Mouse (Mus musculus): ENCODE measurements around the gene Extl1.

The Extl1 gene

GRCm38 (mm10) chr4:134326859-134327530, 56.7 kb downstream of the Extl1 start:
- no peaks in the 10 kb centered on the region for H3K9me3 ChIP-seq (ENCODE audit: low read length)
- H3K4me1 ChIP-seq (replicated peaks; ENCODE audit: low read depth, low read length), result peaks cover 54% of the 10 kb centered on the region
- H3K4me3 ChIP-seq (replicated peaks; ENCODE audit: low read length), result peak overlapping the region; percentile 48
- no peaks in the 10 kb centered on the region for H3K27me3 ChIP-seq (ENCODE audit: insufficient read depth, low read length)
- TF ChIP-seq NANOG (IDR thresholded peaks at IDR 0.05; ENCODE audit: borderline replicate concordance, low read length) (no peak), POU5F1 (IDR thresholded peaks at IDR 0.05; ENCODE audit: borderline replicate concordance, low read length) (no peak), CTCF (conservative IDR thresholded peaks at IDR 0.05; ENCODE audit: low read length) (no peak)
- peaks cover 23% of the 10 kb centered on the region for H3K36me3 ChIP-seq (ENCODE audit: insufficient read depth, low read length)

GRCm38 (mm10) chr4:134324655-134325054, 59.0 kb downstream of the Extl1 start:
- Histone ChIP-seq H3K4me3 (replicated peaks; ENCODE audit: low read length) (no peak overlapping the region), H3K27me3 (ENCODE audit: insufficient read depth, low read length) (no peaks in the 10 kb centered on the region), H3K4me1 (replicated peaks; ENCODE audit: low read depth, low read length) (peaks cover 58% of the 10 kb centered on the region), H3K9me3 (ENCODE audit: low read length) (no peaks in the 10 kb centered on the region), H3K36me3 (ENCODE audit: insufficient read depth, low read length) (peaks cover 23% of the 10 kb centered on the region)
- TF ChIP-seq CTCF (conservative IDR thresholded peaks at IDR 0.05; ENCODE audit: low read length), result no peak
- no peak for TF ChIP-seq POU5F1 (IDR thresholded peaks at IDR 0.05; ENCODE audit: borderline replicate concordance, low read length)
- TF ChIP-seq NANOG (IDR thresholded peaks at IDR 0.05; ENCODE audit: borderline replicate concordance, low read length), result no peak

GRCm38 (mm10) chr4:134321524-134321923, 62.1 kb downstream of the Extl1 start:
- Histone ChIP-seq H3K27me3 (ENCODE audit: insufficient read depth, low read length) (no peaks in the 10 kb centered on the region), H3K4me3 (replicated peaks; ENCODE audit: low read length) (no peak overlapping the region), H3K9me3 (ENCODE audit: low read length) (no peaks in the 10 kb centered on the region), H3K4me1 (replicated peaks; ENCODE audit: low read depth, low read length) (peaks cover 44% of the 10 kb centered on the region), H3K36me3 (ENCODE audit: insufficient read depth, low read length) (peaks cover 23% of the 10 kb centered on the region)
- TF ChIP-seq POU5F1 (IDR thresholded peaks at IDR 0.05; ENCODE audit: borderline replicate concordance, low read length), result no peak
- peak; percentile 76 for TF ChIP-seq CTCF (conservative IDR thresholded peaks at IDR 0.05; ENCODE audit: low read length)
- TF ChIP-seq NANOG (IDR thresholded peaks at IDR 0.05; ENCODE audit: borderline replicate concordance, low read length), result no peak

- Histone ChIP-seq H3K4me1 (replicated peaks; ENCODE audit: low read depth, low read length) (peaks cover 48% of the 10 kb centered on the region), H3K27me3 (ENCODE audit: insufficient read depth, low read length) (no peaks in the 10 kb centered on the region), H3K4me3 (replicated peaks; ENCODE audit: low read length) (no peak overlapping the region), H3K9me3 (ENCODE audit: low read length) (no peaks in the 10 kb centered on the region), H3K36me3 (ENCODE audit: insufficient read depth, low read length) (peaks cover 11% of the 10 kb centered on the region)
- TF ChIP-seq NANOG (IDR thresholded peaks at IDR 0.05; ENCODE audit: borderline replicate concordance, low read length) (no peak), POU5F1 (IDR thresholded peaks at IDR 0.05; ENCODE audit: borderline replicate concordance, low read length) (no peak)
Measured at GRCm38 (mm10) chr4:134319674-134320073, 64.0 kb downstream of the Extl1 start.

- TF ChIP-seq CTCF (conservative IDR thresholded peaks at IDR 0.05; ENCODE audit: low read length) (no peak), POU5F1 (IDR thresholded peaks at IDR 0.05; ENCODE audit: borderline replicate concordance, low read length) (no peak), NANOG (IDR thresholded peaks at IDR 0.05; ENCODE audit: borderline replicate concordance, low read length) (no peak)
Measured at GRCm38 (mm10) chr4:134319074-134319473, 64.6 kb downstream of the Extl1 start.

GRCm38 (mm10) chr4:134316390-134316789, 67.3 kb downstream of the Extl1 start:
- Histone ChIP-seq H3K9me3 (ENCODE audit: low read length) (no peaks in the 10 kb centered on the region), H3K4me1 (replicated peaks; ENCODE audit: low read depth, low read length) (peaks cover 64% of the 10 kb centered on the region), H3K36me3 (ENCODE audit: insufficient read depth, low read length) (no peaks in the 10 kb centered on the region; the same call in 1 of the 2 replicates), H3K27me3 (ENCODE audit: insufficient read depth, low read length) (no peaks in the 10 kb centered on the region), H3K4me3 (replicated peaks; ENCODE audit: low read length) (peak overlapping the region; percentile 67)
- TF ChIP-seq CTCF (conservative IDR thresholded peaks at IDR 0.05; ENCODE audit: low read length) (no peak), POU5F1 (IDR thresholded peaks at IDR 0.05; ENCODE audit: borderline replicate concordance, low read length) (no peak), NANOG (IDR thresholded peaks at IDR 0.05; ENCODE audit: borderline replicate concordance, low read length) (no peak)

More at GRCm38 (mm10) chr4:134319074-134319473, 64.6 kb downstream of the Extl1 start:
- Histone ChIP-seq H3K27me3 (ENCODE audit: insufficient read depth, low read length) (no peaks in the 10 kb centered on the region), H3K9me3 (ENCODE audit: low read length) (no peaks in the 10 kb centered on the region), H3K4me3 (replicated peaks; ENCODE audit: low read length) (no peak overlapping the region), H3K4me1 (replicated peaks; ENCODE audit: low read depth, low read length) (peaks cover 53% of the 10 kb centered on the region), H3K36me3 (ENCODE audit: insufficient read depth, low read length) (peaks cover 7% of the 10 kb centered on the region)

- Histone ChIP-seq H3K4me1 (replicated peaks; ENCODE audit: low read depth, low read length) (peaks cover 67% of the 10 kb centered on the region), H3K27me3 (ENCODE audit: insufficient read depth, low read length) (no peaks in the 10 kb centered on the region), H3K4me3 (replicated peaks; ENCODE audit: low read length) (peak overlapping the region; percentile 67), H3K9me3 (ENCODE audit: low read length) (no peaks in the 10 kb centered on the region), H3K36me3 (ENCODE audit: insufficient read depth, low read length) (no peaks in the 10 kb centered on the region; the same call in 1 of the 2 replicates)
- TF ChIP-seq CTCF (conservative IDR thresholded peaks at IDR 0.05; ENCODE audit: low read length), result no peak
- TF ChIP-seq POU5F1 (IDR thresholded peaks at IDR 0.05; ENCODE audit: borderline replicate concordance, low read length), result no peak
- TF ChIP-seq NANOG (IDR thresholded peaks at IDR 0.05; ENCODE audit: borderline replicate concordance, low read length), result no peak
Measured at GRCm38 (mm10) chr4:134315470-134315869, 68.2 kb downstream of the Extl1 start.

GRCm38 (mm10) chr4:134314876-134315275, 68.8 kb downstream of the Extl1 start, which contains the start of gene Trim63:
Trim63 (plus strand) TSS chr4:134315120.
- H3K36me3 ChIP-seq (ENCODE audit: insufficient read depth, low read length), result no peaks in the 10 kb centered on the region; the same call in 1 of the 2 replicates
- H3K27me3 ChIP-seq (ENCODE audit: insufficient read depth, low read length), result no peaks in the 10 kb centered on the region
- no peaks in the 10 kb centered on the region for H3K9me3 ChIP-seq (ENCODE audit: low read length)
- TF ChIP-seq NANOG (IDR thresholded peaks at IDR 0.05; ENCODE audit: borderline replicate concordance, low read length), result no peak
- no peak for TF ChIP-seq CTCF (conservative IDR thresholded peaks at IDR 0.05; ENCODE audit: low read length)
- TF ChIP-seq POU5F1 (IDR thresholded peaks at IDR 0.05; ENCODE audit: borderline replicate concordance, low read length), result no peak
- H3K4me1 ChIP-seq (replicated peaks; ENCODE audit: low read depth, low read length), result peaks cover 73% of the 10 kb centered on the region
- H3K4me3 ChIP-seq (replicated peaks; ENCODE audit: low read length), result peak within 1 kb of the TSS; percentile 67
